Mouse (Mus musculus): ENCODE measurements around the gene Hs2st1.

DNA sequence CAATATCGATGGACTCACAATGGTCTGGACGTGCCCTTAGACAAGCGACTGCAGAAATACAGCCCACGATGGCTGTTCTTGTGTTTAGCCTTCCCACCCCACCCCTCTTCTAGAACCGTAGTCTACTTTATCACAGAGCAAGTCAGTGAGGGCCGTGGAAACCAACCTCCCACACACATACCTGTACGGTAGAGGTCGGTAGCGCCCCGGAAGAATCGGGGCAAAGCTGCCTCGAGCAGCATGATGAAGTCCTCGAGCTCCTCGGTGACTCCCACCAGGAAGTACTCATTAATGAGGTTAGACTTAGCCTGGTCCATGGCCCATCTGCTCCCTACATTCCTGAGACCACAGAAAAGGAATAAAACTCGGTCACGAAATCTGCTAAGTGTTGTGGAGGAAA, 134.7 kb downstream of the Hs2st1 start:
- no peak for TF ChIP-seq CTCF (IDR thresholded peaks at IDR 0.05; ENCODE audit: control insufficient read depth, insufficient read depth, insufficient replicate concordance, low read depth, low read length)
- TF ChIP-seq POLR2A (IDR thresholded peaks at IDR 0.05; ENCODE audit: control insufficient read depth, low read depth, low read length), result no peak
